Mouse (Mus musculus): ENCODE measurements around the gene Fbl. TPM values are rescaled to one million over a fixed set of nuclear protein-coding genes. Genes with fewer than 3 reads are reported as not detected.
"Not testable (repeated sequence)": the region's sequence is repeated elsewhere in the genome, so short reads cannot be mapped to it uniquely, and the experiment has no call there.

The Fbl gene
- polyA plus RNA-seq, 1 experiment = 441 TPM

- H3K4me1 ChIP-seq (ENCODE audit: control insufficient read depth, insufficient read depth, low read length) = no peaks in the 10 kb centered on the region
- TF ChIP-seq POLR2A (IDR thresholded peaks at IDR 0.05; ENCODE audit: insufficient read depth, low read length) (no peak), CTCF (IDR thresholded peaks at IDR 0.05; ENCODE audit: low read depth, low read length) (no peak), EP300 (IDR thresholded peaks at IDR 0.05; ENCODE audit: insufficient read depth, low read depth, low read length) (no peak)
- H3K27ac ChIP-seq (ENCODE audit: insufficient read depth, low read length) = no peak overlapping the region
- peak overlapping the region; percentile 17 for H3K9ac ChIP-seq (ENCODE audit: low read depth, poor library complexity, severe bottlenecking)
- no peaks in the 10 kb centered on the region for H3K9me3 ChIP-seq (replicated peaks; ENCODE audit: control insufficient read depth, insufficient read depth, low read length, poor library complexity, severe bottlenecking)
- H3K36me3 ChIP-seq (ENCODE audit: control insufficient read depth, insufficient read depth, low read length, poor library complexity, severe bottlenecking) = no peaks in the 10 kb centered on the region
- H3K27me3 ChIP-seq (ENCODE audit: control insufficient read depth, insufficient read depth, low read length, poor library complexity, severe bottlenecking) = no peaks in the 10 kb centered on the region
- H3K4me3 ChIP-seq (ENCODE audit: low read depth, low read length) = peak overlapping the region; percentile 70
These were observed 39.5 kb downstream of the Fbl start for GRCm38 (mm10) chr7:28208988-28209508.

- no peak overlapping the region for H3K27ac ChIP-seq (ENCODE audit: insufficient read depth, low read length)
- H3K36me3 ChIP-seq (ENCODE audit: control insufficient read depth, insufficient read depth, low read length, poor library complexity, severe bottlenecking) = no peaks in the 10 kb centered on the region
- no peak overlapping the region for H3K9ac ChIP-seq (ENCODE audit: low read depth, poor library complexity, severe bottlenecking)
- TF ChIP-seq CTCF (IDR thresholded peaks at IDR 0.05; ENCODE audit: low read depth, low read length) (peak; percentile 14), EP300 (IDR thresholded peaks at IDR 0.05; ENCODE audit: insufficient read depth, low read depth, low read length) (no peak), POLR2A (IDR thresholded peaks at IDR 0.05; ENCODE audit: insufficient read depth, low read length) (no peak)
- no peaks in the 10 kb centered on the region for H3K9me3 ChIP-seq (replicated peaks; ENCODE audit: control insufficient read depth, insufficient read depth, low read length, poor library complexity, severe bottlenecking)
- no peaks in the 10 kb centered on the region for H3K4me1 ChIP-seq (ENCODE audit: control insufficient read depth, insufficient read depth, low read length)
- H3K4me3 ChIP-seq (ENCODE audit: low read depth, low read length) = no peak overlapping the region
- H3K27me3 ChIP-seq (ENCODE audit: control insufficient read depth, insufficient read depth, low read length, poor library complexity, severe bottlenecking) = no peaks in the 10 kb centered on the region
These were observed 41.2 kb downstream of the Fbl start for GRCm38 (mm10) chr7:28210731-28211130.

- TF ChIP-seq EP300 (IDR thresholded peaks at IDR 0.05; ENCODE audit: insufficient read depth, low read depth, low read length) (no peak), CTCF (IDR thresholded peaks at IDR 0.05; ENCODE audit: low read depth, low read length) (peak; percentile 83)
- no peak overlapping the region for H3K9ac ChIP-seq (ENCODE audit: low read depth, poor library complexity, severe bottlenecking)
- no peaks in the 10 kb centered on the region for H3K4me1 ChIP-seq (ENCODE audit: control insufficient read depth, insufficient read depth, low read length)
- no peaks in the 10 kb centered on the region for H3K36me3 ChIP-seq (ENCODE audit: control insufficient read depth, insufficient read depth, low read length, poor library complexity, severe bottlenecking)
- H3K27me3 ChIP-seq (ENCODE audit: control insufficient read depth, insufficient read depth, low read length, poor library complexity, severe bottlenecking) = no peaks in the 10 kb centered on the region
- H3K4me3 ChIP-seq (ENCODE audit: low read depth, low read length) = peak overlapping the region; percentile 22; the same call in 1 of the 2 replicates
- peaks cover 28% of the 10 kb centered on the region for H3K9me3 ChIP-seq (replicated peaks; ENCODE audit: control insufficient read depth, insufficient read depth, low read length, poor library complexity, severe bottlenecking)
- no peak overlapping the region for H3K27ac ChIP-seq (ENCODE audit: insufficient read depth, low read length)
These were observed 44.6 kb downstream of the Fbl start for GRCm38 (mm10) chr7:28214142-28214541.

- not testable (repeated sequence) for H3K9ac ChIP-seq (ENCODE audit: low read depth, poor library complexity, severe bottlenecking); H3K27me3 ChIP-seq (ENCODE audit: control insufficient read depth, insufficient read depth, low read length, poor library complexity, severe bottlenecking); H3K36me3 ChIP-seq (ENCODE audit: control insufficient read depth, insufficient read depth, low read length, poor library complexity, severe bottlenecking); H3K4me1 ChIP-seq (ENCODE audit: control insufficient read depth, insufficient read depth, low read length); H3K27ac ChIP-seq (ENCODE audit: insufficient read depth, low read length); H3K4me3 ChIP-seq (ENCODE audit: low read depth, low read length)
- H3K9me3 ChIP-seq (replicated peaks; ENCODE audit: control insufficient read depth, insufficient read depth, low read length, poor library complexity, severe bottlenecking) = peaks cover 36% of the 10 kb centered on the region
These were observed 46.4 kb downstream of the Fbl start for GRCm38 (mm10) chr7:28215950-28216349.

DNA sequence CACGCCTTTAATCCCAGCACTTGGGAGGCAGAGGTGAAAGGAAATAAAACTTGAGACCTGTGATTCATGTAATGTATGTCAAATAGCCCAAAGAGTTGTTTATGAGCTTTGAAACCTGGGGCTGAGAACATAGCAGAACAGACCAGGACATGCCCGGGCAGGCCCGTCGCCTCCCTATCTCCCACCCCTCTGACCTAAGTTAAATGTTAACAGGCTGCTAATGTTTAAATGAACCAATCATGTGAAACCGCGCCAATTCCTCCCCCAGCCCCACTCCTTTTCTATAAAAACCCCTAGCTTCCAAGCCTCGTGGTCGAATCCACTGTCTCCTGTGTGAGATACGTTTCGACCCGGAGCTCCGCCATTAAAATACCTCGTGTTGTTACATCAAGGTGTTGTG lies 48.3 kb downstream of the Fbl start:
- not testable (repeated sequence) for H3K9ac ChIP-seq (ENCODE audit: low read depth, poor library complexity, severe bottlenecking)

GRCm38 (mm10) chr7:28218951-28219740 lies 49.6 kb downstream of the Fbl start:
- H3K27ac ChIP-seq (ENCODE audit: insufficient read depth, low read length); H3K4me1 ChIP-seq (ENCODE audit: control insufficient read depth, insufficient read depth, low read length); H3K4me3 ChIP-seq (ENCODE audit: low read depth, low read length); H3K9ac ChIP-seq (ENCODE audit: low read depth, poor library complexity, severe bottlenecking); H3K27me3 ChIP-seq (ENCODE audit: control insufficient read depth, insufficient read depth, low read length, poor library complexity, severe bottlenecking); H3K36me3 ChIP-seq (ENCODE audit: control insufficient read depth, insufficient read depth, low read length, poor library complexity, severe bottlenecking): not testable (repeated sequence)
- H3K9me3 ChIP-seq (replicated peaks; ENCODE audit: control insufficient read depth, insufficient read depth, low read length, poor library complexity, severe bottlenecking) = peaks cover 38% of the 10 kb centered on the region

More for the DNA sequence above, 48.3 kb downstream of the Fbl start:
- not testable (repeated sequence) for H3K4me1 ChIP-seq (ENCODE audit: control insufficient read depth, insufficient read depth, low read length); H3K27me3 ChIP-seq (ENCODE audit: control insufficient read depth, insufficient read depth, low read length, poor library complexity, severe bottlenecking); H3K27ac ChIP-seq (ENCODE audit: insufficient read depth, low read length); H3K36me3 ChIP-seq (ENCODE audit: control insufficient read depth, insufficient read depth, low read length, poor library complexity, severe bottlenecking); H3K4me3 ChIP-seq (ENCODE audit: low read depth, low read length)
- H3K9me3 ChIP-seq (replicated peaks; ENCODE audit: control insufficient read depth, insufficient read depth, low read length, poor library complexity, severe bottlenecking) = peaks cover 36% of the 10 kb centered on the region

- not testable (repeated sequence) for H3K4me1 ChIP-seq (ENCODE audit: control insufficient read depth, insufficient read depth, low read length); H3K4me3 ChIP-seq (ENCODE audit: low read depth, low read length); H3K27me3 ChIP-seq (ENCODE audit: control insufficient read depth, insufficient read depth, low read length, poor library complexity, severe bottlenecking); H3K9ac ChIP-seq (ENCODE audit: low read depth, poor library complexity, severe bottlenecking); H3K27ac ChIP-seq (ENCODE audit: insufficient read depth, low read length); H3K36me3 ChIP-seq (ENCODE audit: control insufficient read depth, insufficient read depth, low read length, poor library complexity, severe bottlenecking)
- H3K9me3 ChIP-seq (replicated peaks; ENCODE audit: control insufficient read depth, insufficient read depth, low read length, poor library complexity, severe bottlenecking) = peaks cover 20% of the 10 kb centered on the region
These were observed 57.3 kb downstream of the Fbl start for GRCm38 (mm10) chr7:28226836-28227235.

DNA sequence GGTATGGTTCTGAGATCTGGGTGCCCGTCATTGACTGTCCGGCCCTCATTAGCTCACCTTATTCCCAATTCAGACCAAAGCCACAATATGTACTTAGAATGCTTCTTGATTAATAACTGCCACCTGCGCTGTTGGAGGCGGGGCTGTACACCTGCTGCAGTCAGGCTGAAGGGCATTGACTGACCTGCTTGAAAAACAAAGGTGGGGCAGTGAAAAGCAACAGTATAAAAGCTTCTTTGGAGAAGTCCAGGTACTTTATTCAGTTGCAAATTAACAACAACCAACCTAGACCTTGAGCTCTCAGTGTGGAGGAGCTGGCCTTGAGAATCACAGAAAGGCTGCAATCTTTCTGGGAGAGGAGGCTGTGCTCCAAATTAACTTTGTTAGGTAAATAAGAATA lies 57.9 kb downstream of the Fbl start:
- H3K4me1 ChIP-seq (ENCODE audit: control insufficient read depth, insufficient read depth, low read length); H3K27ac ChIP-seq (ENCODE audit: insufficient read depth, low read length); H3K4me3 ChIP-seq (ENCODE audit: low read depth, low read length); H3K36me3 ChIP-seq (ENCODE audit: control insufficient read depth, insufficient read depth, low read length, poor library complexity, severe bottlenecking); H3K9ac ChIP-seq (ENCODE audit: low read depth, poor library complexity, severe bottlenecking); H3K27me3 ChIP-seq (ENCODE audit: control insufficient read depth, insufficient read depth, low read length, poor library complexity, severe bottlenecking): not testable (repeated sequence)
- peaks cover 20% of the 10 kb centered on the region for H3K9me3 ChIP-seq (replicated peaks; ENCODE audit: control insufficient read depth, insufficient read depth, low read length, poor library complexity, severe bottlenecking)

All from ES-Bruce4 (cell line).